Mouse (Mus musculus) lung, adult 2 months (tissue): Measurements from ENCODE around the gene Cdyl2.

Experiments
- CTCF ChIP-seq: fragments of 200-500 bp; IDR thresholded peaks from 2 replicates; pipeline ENCODE4 v1.5.1; 2011; ENCODE audit warnings: mild to moderate bottlenecking, low read length, control low read depth; ENCODE audit not compliant: insufficient read depth
- POLR2A ChIP-seq: fragments of 200-500 bp; IDR thresholded peaks from 2 replicates; pipeline ENCODE4 v1.6.1; 2011; ENCODE audit warnings: low read depth, mild to moderate bottlenecking, control low read depth, low read length, borderline replicate concordance; ENCODE audit errors: extremely low read depth

- TF ChIP-seq POLR2A (no peak), CTCF (no peak)
Measured at GRCm38 (mm10) chr8:116654881-116655280, 77.9 kb downstream of the Cdyl2 start.
